Comparison of ENCODE assay signal across 9 mouse cellular contexts in the genomic region with DNA sequence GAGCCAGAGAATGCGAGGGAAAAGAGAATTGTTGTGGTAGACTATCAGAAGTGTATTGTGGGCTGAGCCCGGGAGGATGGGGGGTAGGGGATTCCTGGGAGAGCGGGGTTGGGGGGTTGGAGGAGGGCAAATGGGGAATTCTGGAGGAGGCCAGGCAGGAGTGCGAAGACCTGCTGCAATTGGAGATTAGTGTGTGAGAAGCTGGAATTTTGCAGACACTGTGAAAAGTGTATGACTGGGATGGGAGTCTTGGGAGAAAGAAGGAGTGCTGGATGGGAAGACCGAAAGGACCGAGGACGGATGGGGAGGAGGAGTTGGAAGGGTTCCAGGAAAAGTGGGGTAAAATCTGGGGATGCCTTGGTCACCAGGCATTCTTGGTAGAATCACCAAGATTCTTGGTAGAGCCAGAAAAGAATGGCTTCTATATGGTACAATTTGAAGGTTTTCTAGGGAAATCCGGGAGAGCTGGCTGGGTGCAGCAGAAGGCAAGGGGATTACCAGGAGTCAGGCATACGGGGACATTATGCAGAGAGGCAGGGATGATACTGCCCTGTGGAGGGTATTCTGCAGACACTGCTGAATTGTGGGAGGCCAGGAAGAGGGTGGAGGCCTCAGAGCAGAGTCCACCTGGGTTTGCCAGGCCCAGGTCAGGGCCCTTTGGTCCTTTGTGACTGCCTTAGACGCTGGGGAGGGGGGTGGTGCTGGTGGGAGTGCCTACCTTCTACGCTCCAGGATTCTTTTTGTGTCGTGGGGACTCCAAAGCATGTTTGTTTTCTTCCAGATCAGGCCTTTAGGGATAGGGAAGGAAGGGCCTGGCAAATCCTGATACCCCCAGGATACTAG. TPM values are rescaled to one million over a fixed set of nuclear protein-coding genes. Genes with fewer than 3 reads are reported as not detected.
A peak's percentile ranks its signal among the peaks of the same experiment; 100 is the strongest.
DNase-seq lines count a peak whose midpoint lies in the region; ATAC-seq and TF ChIP-seq lines count a peak whose summit lies in the region.
"Had no signal": no experiment of that assay in that cellular context is flagged by ENCODE, and none has a peak within 500 bp of the region (broad histone marks: within the 10 kb centered on the region; RNA-seq: fewer than 3 reads in every experiment).

No protein-coding gene starts in this region.

- peak overlapping the region; percentile 57 for H3K4me3 ChIP-seq in layer of hippocampus, adult 2 months
- peak overlapping the region; percentile 67 for H3K4me3 ChIP-seq in forebrain, embryonic 13.5 days
- peak overlapping the region; percentile 67 for H3K4me3 ChIP-seq in neural tube, embryonic 12.5 days

- TF ChIP-seq CTCF in layer of hippocampus, adult 2 months (conservative IDR thresholded peaks at IDR 0.05) = no peak

- peaks cover 18% of the 10 kb centered on the region for H3K36me3 ChIP-seq in forebrain, embryonic 13.5 days (ENCODE audit: poor library complexity, severe bottlenecking)
- peaks cover 3% of the 10 kb centered on the region; the same call in 1 of the 2 replicates for H3K36me3 ChIP-seq in neural tube, embryonic 12.5 days

- H3K4me2 ChIP-seq in forebrain, embryonic 13.5 days = peak overlapping the region; percentile 93
- H3K4me2 ChIP-seq in neural tube, embryonic 12.5 days (replicated peaks) = peak overlapping the region; percentile 91

- no peaks in the 10 kb centered on the region for H3K9me3 ChIP-seq in forebrain, embryonic 13.5 days (replicated peaks)
- H3K9me3 ChIP-seq in neural tube, embryonic 12.5 days = no peaks in the 10 kb centered on the region

- ATAC-seq in forebrain, embryonic 13.5 days = peak; percentile 16
- peak; percentile 8 for ATAC-seq in neural tube, embryonic 12.5 days (ENCODE audit: low FRiP score, low read depth)

- no peak overlapping the region for H3K27ac ChIP-seq in layer of hippocampus, adult 2 months
- H3K27ac ChIP-seq in forebrain, embryonic 13.5 days = peak overlapping the region; percentile 79
- H3K27ac ChIP-seq in neural tube, embryonic 12.5 days = no peak overlapping the region

- peak overlapping the region; percentile 88 for H3K9ac ChIP-seq in forebrain, embryonic 13.5 days
- H3K9ac ChIP-seq in neural tube, embryonic 12.5 days = peak overlapping the region; percentile 75

- H3K4me1 ChIP-seq in forebrain, embryonic 13.5 days = peaks cover 56% of the 10 kb centered on the region
- H3K4me1 ChIP-seq in neural tube, embryonic 12.5 days = peaks cover 50% of the 10 kb centered on the region

- 0 out of 2 replicates have a peak, but pooled peaks cover 4% of the 10 kb centered on the region for H3K27me3 ChIP-seq in forebrain, embryonic 13.5 days
- H3K27me3 ChIP-seq in neural tube, embryonic 12.5 days (replicated peaks) = no peaks in the 10 kb centered on the region
- H3K27me3 ChIP-seq: Patski had no signal

- no peak for DNase-seq in layer of hippocampus, adult 2 months (ENCODE audit: low spot score in 2 of 2)
- no peak for DNase-seq in layer of hippocampus, postnatal 25 days (ENCODE audit: extremely low spot score in 1 of 2, low spot score in 1 of 2)
- peak; percentile 54 for DNase-seq in kidney, postnatal 10 days
- no peak for DNase-seq in urinary bladder, adult 2 months (ENCODE audit: low spot score)
- DNase-seq in layer of hippocampus, postnatal 10 days (ENCODE audit: low spot score in 2 of 2) = no peak
- DNase-seq in right cerebral cortex, postnatal 36 days (ENCODE audit: low spot score in 2 of 2) = no peak

- WGBS in forebrain, embryonic 13.5 days = 0% methylated on average over 12 of the region's 12 CpGs
- whole genome bisulfite sequencing in neural tube, embryonic 12.5 days = 2% methylated on average over 12 of the region's 12 CpGs

RNA-seq across cellular contexts. Expression of a gene that starts 1.2 kb away (rescaled TPM):
- total RNA-seq in layer of hippocampus, adult 2 months (2021) = 1 to 10 TPM; 5.7 to 9.2 TPM
- 1 to 10 TPM; 5.6 to 8.2 TPM for total RNA-seq in layer of hippocampus, postnatal 25 days (2021)
- 78.7 and 90.7 TPM in 2 replicates for polyA plus RNA-seq in forebrain, embryonic 13.5 days (2015; fragmentation: Nextera tagmentation; extraction: Ambion mirVana)
- polyA plus RNA-seq in neural tube, embryonic 12.5 days (2016; fragmentation: Nextera tagmentation; extraction: Ambion mirVana) = 83.5 and 84.1 TPM in 2 replicates
- polyA plus RNA-seq in urinary bladder, adult 2 months (2012; rRNA removed) = 12.5 and 14.1 TPM in 2 replicates
- 10 to 100 TPM; 13.9 to 15.5 TPM for total RNA-seq in layer of hippocampus, postnatal 10 days (2021)

RNA-seq across cellular contexts. Expression of a gene that starts 7.6 kb away (rescaled TPM):
- under 1 TPM in 1 of 2 experiments, not detected in 1; 0.38 TPM for total RNA-seq in layer of hippocampus, adult 2 months (2021)
- not detected for total RNA-seq in layer of hippocampus, postnatal 25 days (2021)
- polyA plus RNA-seq in forebrain, embryonic 13.5 days (2015; fragmentation: Nextera tagmentation; extraction: Ambion mirVana) = 0.21 and 0.23 TPM in 2 replicates
- 0.19 TPM in 1 of 2 replicates, not detected in the other for polyA plus RNA-seq in neural tube, embryonic 12.5 days (2016; fragmentation: Nextera tagmentation; extraction: Ambion mirVana)
- 5.1 and 6.9 TPM in 2 replicates for polyA plus RNA-seq in urinary bladder, adult 2 months (2012; rRNA removed)
- 1 to 10 TPM in 1 of 2 experiments, under 1 TPM in 1; 0.64 to 1.1 TPM for total RNA-seq in layer of hippocampus, postnatal 10 days (2021)

RNA-seq across cellular contexts. Expression of a gene that starts 17.1 kb away (rescaled TPM):
- 10 to 100 TPM in 1 of 2 experiments, 1 to 10 TPM in 1; 7.9 to 13.1 TPM for total RNA-seq in layer of hippocampus, adult 2 months (2021)
- 10 to 100 TPM; 10.4 to 12.1 TPM for total RNA-seq in layer of hippocampus, postnatal 25 days (2021)
- polyA plus RNA-seq in forebrain, embryonic 13.5 days (2015; fragmentation: Nextera tagmentation; extraction: Ambion mirVana) = 52.9 and 55.8 TPM in 2 replicates
- 105 and 131 TPM in 2 replicates for polyA plus RNA-seq in neural tube, embryonic 12.5 days (2016; fragmentation: Nextera tagmentation; extraction: Ambion mirVana)
- 139 and 175 TPM in 2 replicates for polyA plus RNA-seq in urinary bladder, adult 2 months (2012; rRNA removed)
- total RNA-seq in layer of hippocampus, postnatal 10 days (2021) = 10 to 100 TPM; 20.7 to 21.4 TPM

RNA-seq across cellular contexts. Expression of a gene that starts 37.9 kb away (rescaled TPM):
- total RNA-seq in layer of hippocampus, adult 2 months (2021) = 1 to 10 TPM; 4.2 to 4.8 TPM
- total RNA-seq in layer of hippocampus, postnatal 25 days (2021) = 1 to 10 TPM; 3.1 to 3.9 TPM
- polyA plus RNA-seq in forebrain, embryonic 13.5 days (2015; fragmentation: Nextera tagmentation; extraction: Ambion mirVana) = 1.4 and 2.2 TPM in 2 replicates
- 2.3 and 2.5 TPM in 2 replicates for polyA plus RNA-seq in neural tube, embryonic 12.5 days (2016; fragmentation: Nextera tagmentation; extraction: Ambion mirVana)
- 0.66 and 1.2 TPM in 2 replicates for polyA plus RNA-seq in urinary bladder, adult 2 months (2012; rRNA removed)
- 1 to 10 TPM; 3.3 to 4.9 TPM for total RNA-seq in layer of hippocampus, postnatal 10 days (2021)
